Mouse (Mus musculus) forebrain, embryonic 15.5 days (tissue): ENCODE measurements at regions not wholly inside any gene's neighbourhood (a gene's known extent, or its start where the extent isn't known, plus 50 kb on each side); places are given as distances from the start of the nearest gene placed in this dataset.
"Not testable (repeated sequence)": the region's sequence is repeated elsewhere in the genome, so short reads cannot be mapped to it uniquely, and the experiment has no call there.

Experiments used
- ATAC-seq: fragments of 200-750 bp; cut with Nextera tagmentation; replicated peaks from 2 replicates; pipeline ENCODE4 v1.8.0; 2017; ENCODE audit warnings: mild to moderate bottlenecking, moderate TSS enrichment, moderate library complexity
- H3K27ac ChIP-seq: fragments of 300-500 bp; sonication (generic); replicated peaks from 2 replicates; pipeline ENCODE4 v1.5.1; 2015; ENCODE audit warnings: mild to moderate bottlenecking, inconsistent platforms
- H3K27me3 ChIP-seq: fragments of 300-500 bp; sonication (generic); 2 replicates; pipeline ENCODE4 v1.6.1; 2015; ENCODE audit warnings: inconsistent platforms
- H3K36me3 ChIP-seq: fragments of 300-500 bp; sonication (generic); 2 replicates; pipeline ENCODE4 v1.6.1; 2015; ENCODE audit warnings: mild to moderate bottlenecking, inconsistent platforms
- H3K4me1 ChIP-seq: fragments of 300-500 bp; sonication (generic); 2 replicates; pipeline ENCODE4 v1.6.1; 2015; ENCODE audit warnings: inconsistent platforms
- H3K4me2 ChIP-seq: fragments of 300-500 bp; sonication (generic); replicated peaks from 2 replicates; pipeline ENCODE4 v1.6.1; 2015; ENCODE audit warnings: mild to moderate bottlenecking, inconsistent platforms
- H3K4me3 ChIP-seq: fragments of 300-500 bp; sonication (generic); 2 replicates; pipeline ENCODE4 v1.5.1; 2015; ENCODE audit warnings: mild to moderate bottlenecking, inconsistent platforms
- H3K9ac ChIP-seq: fragments of 300-500 bp; sonication (generic); replicated peaks from 2 replicates; pipeline ENCODE4 v1.6.1; 2015; ENCODE audit warnings: mild to moderate bottlenecking, inconsistent platforms
- H3K9me3 ChIP-seq: fragments of 300-500 bp; sonication (generic); 2 replicates; pipeline ENCODE4 v1.6.1; 2016; ENCODE audit warnings: inconsistent platforms
- WGBS: fragments of 180-500 bp; shearing (Covaris S2); methylation state at CpG from one replicate; pipeline ENCODE4 v1.1.7; 2015; ENCODE audit warnings: mixed read lengths; 5-methylcytosine and 5-hydroxymethylcytosine counted together

GRCm38 (mm10) chr4:153805727-153806126 is 151.3 kb upstream of the A430005L14Rik start:
- Histone ChIP-seq H3K27ac (peak overlapping the region; percentile 84), H3K36me3 (no peaks in the 10 kb centered on the region), H3K9ac (no peak overlapping the region), H3K4me3 (no peak overlapping the region), H3K9me3 (no peaks in the 10 kb centered on the region), H3K4me2 (no peak overlapping the region), H3K27me3 (no peaks in the 10 kb centered on the region), H3K4me1 (peaks cover 21% of the 10 kb centered on the region)
- no peak for ATAC-seq
- WGBS: 34% methylated on average over 4 of the region's 4 CpGs

DNA sequence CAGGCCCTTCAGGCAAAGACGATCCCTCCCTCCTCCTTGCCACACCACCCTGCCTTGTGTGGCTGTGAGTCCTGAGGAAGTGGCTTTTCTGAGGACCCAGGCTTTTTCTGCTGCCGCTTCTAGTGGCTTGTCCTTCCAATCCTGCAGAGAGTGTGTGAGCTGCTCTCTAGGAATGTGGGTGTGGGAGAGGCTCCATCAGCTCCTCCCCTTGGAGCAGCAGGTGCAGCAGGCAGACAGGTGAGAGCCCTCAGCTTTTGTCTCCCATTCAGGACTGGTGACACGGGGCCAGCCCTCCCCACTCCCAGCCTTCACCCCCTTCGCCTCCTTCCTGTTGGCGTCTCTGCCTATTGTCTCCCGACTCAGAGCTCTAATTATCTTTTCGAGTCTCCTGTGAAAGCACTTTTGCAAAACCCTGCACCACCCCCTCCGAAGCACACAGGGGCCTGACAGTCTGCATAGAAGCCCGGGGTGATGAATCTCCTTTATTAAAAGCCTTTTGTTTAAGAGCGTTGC is 150.8 kb upstream of the A430005L14Rik start:
- Histone ChIP-seq H3K9ac (peak overlapping the region; percentile 24; the same call in 1 of the 2 replicates), H3K27me3 (no peaks in the 10 kb centered on the region), H3K36me3 (no peaks in the 10 kb centered on the region), H3K4me1 (peaks cover 21% of the 10 kb centered on the region), H3K4me2 (peak overlapping the region; percentile 36), H3K9me3 (no peaks in the 10 kb centered on the region), H3K4me3 (peak overlapping the region; percentile 12), H3K27ac (peak overlapping the region; percentile 84)
- WGBS: under 1% methylated on average over 10 of the region's 10 CpGs
- peak; percentile 81 for ATAC-seq

- Histone ChIP-seq H3K27me3 (no peaks in the 10 kb centered on the region), H3K36me3 (no peaks in the 10 kb centered on the region), H3K27ac (peak overlapping the region; percentile 84), H3K4me2 (peak overlapping the region; percentile 36), H3K9me3 (no peaks in the 10 kb centered on the region), H3K4me3 (no peak overlapping the region), H3K9ac (peak overlapping the region; percentile 24; the same call in 1 of the 2 replicates), H3K4me1 (peaks cover 21% of the 10 kb centered on the region)
- ATAC-seq: peak; percentile 53
- WGBS: 8% methylated on average over 10 of the region's 10 CpGs
Observed at GRCm38 (mm10) chr4:153806820-153807436, 150.1 kb upstream of the A430005L14Rik start.

DNA sequence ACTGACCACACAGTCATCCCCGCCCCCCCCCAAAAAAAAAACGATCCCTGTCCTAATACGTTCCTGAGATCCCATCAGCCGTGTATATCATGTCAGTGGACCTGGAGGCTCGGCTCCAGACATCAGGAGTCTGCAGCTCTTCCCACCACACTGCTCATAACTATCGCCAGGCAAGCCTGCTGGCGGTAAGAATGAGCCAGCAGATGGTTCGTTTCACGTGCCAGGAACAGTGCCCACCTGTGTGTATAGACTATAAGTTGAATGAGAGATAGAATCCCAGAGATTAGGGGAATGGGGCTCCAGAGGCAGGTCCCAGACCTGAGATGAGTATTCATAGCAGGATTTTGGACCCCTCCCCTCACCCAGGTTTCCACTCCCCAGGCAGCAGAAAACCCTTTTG is 144.2 kb upstream of the A430005L14Rik start:
- H3K4me1 ChIP-seq: peaks cover 2% of the 10 kb centered on the region; the same call in 1 of the 2 replicates
- no peak overlapping the region for H3K4me3 ChIP-seq
- H3K36me3 ChIP-seq: no peaks in the 10 kb centered on the region
- H3K27me3 ChIP-seq: no peaks in the 10 kb centered on the region
- WGBS: 82% methylated on average over 9 of the region's 9 CpGs
- no peak overlapping the region for H3K4me2 ChIP-seq
- ATAC-seq: no peak
- no peaks in the 10 kb centered on the region for H3K9me3 ChIP-seq
- H3K27ac ChIP-seq: no peak overlapping the region
- no peak overlapping the region for H3K9ac ChIP-seq

GRCm38 (mm10) chr4:153827914-153828313 is 129.1 kb upstream of the A430005L14Rik start:
- Histone ChIP-seq H3K4me3 (no peak overlapping the region), H3K9me3 (no peaks in the 10 kb centered on the region), H3K36me3 (no peaks in the 10 kb centered on the region), H3K4me1 (no peaks in the 10 kb centered on the region), H3K27ac (no peak overlapping the region), H3K27me3 (no peaks in the 10 kb centered on the region), H3K4me2 (no peak overlapping the region), H3K9ac (no peak overlapping the region)
- ATAC-seq: no peak
- 36% methylated on average over 9 of the region's 9 CpGs for WGBS

DNA sequence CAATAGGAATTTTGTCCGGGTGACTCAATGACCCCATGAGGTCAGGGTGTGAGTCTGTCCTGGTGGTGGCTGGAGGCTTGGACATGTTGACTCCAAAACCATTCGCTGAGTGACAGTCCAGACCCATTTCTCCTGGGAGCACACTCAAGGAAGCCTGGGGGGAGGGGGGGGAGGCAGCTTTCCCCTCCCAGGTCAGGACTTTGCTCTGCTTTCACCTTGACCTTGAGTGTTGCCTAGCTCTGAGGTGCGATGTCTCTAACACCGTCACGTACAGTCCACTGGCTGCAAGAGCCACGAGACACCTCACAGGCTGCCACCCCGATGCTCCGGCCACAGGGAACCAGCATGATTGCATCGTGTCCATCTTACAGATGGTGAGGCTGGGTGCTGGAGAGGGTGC is 127.3 kb upstream of the A430005L14Rik start:
- Histone ChIP-seq H3K36me3 (no peaks in the 10 kb centered on the region), H3K27me3 (no peaks in the 10 kb centered on the region), H3K4me2 (no peak overlapping the region), H3K4me3 (no peak overlapping the region), H3K9me3 (no peaks in the 10 kb centered on the region), H3K27ac (no peak overlapping the region), H3K9ac (no peak overlapping the region), H3K4me1 (no peaks in the 10 kb centered on the region)
- no peak for ATAC-seq
- 92% methylated on average over 9 of the region's 9 CpGs for WGBS

DNA sequence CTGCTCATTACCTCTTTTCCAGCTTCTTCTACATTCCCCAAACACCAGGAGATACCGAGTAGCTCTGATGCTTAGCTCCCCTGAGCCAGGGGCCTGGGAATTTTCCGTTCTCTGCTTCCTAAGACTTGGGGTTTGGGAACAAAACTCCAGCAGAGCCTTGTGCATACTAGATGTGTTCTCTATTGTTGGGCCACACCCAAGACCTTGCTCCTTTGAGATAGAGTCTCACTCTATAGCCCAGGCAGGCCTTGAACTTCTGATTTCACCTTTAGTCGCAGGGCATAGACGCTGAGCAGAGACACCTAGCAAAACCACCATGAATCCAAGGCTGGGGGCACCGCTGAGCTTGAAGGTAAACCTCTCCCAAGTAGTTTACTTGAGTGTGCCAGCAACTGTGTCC is 126.5 kb upstream of the A430005L14Rik start:
- Histone ChIP-seq H3K9ac (no peak overlapping the region), H3K4me2 (no peak overlapping the region), H3K27ac (no peak overlapping the region), H3K27me3 (no peaks in the 10 kb centered on the region), H3K4me1 (no peaks in the 10 kb centered on the region), H3K4me3 (no peak overlapping the region), H3K36me3 (no peaks in the 10 kb centered on the region), H3K9me3 (no peaks in the 10 kb centered on the region)
- WGBS: 89% methylated on average over 5 of the region's 5 CpGs
- no peak for ATAC-seq

DNA sequence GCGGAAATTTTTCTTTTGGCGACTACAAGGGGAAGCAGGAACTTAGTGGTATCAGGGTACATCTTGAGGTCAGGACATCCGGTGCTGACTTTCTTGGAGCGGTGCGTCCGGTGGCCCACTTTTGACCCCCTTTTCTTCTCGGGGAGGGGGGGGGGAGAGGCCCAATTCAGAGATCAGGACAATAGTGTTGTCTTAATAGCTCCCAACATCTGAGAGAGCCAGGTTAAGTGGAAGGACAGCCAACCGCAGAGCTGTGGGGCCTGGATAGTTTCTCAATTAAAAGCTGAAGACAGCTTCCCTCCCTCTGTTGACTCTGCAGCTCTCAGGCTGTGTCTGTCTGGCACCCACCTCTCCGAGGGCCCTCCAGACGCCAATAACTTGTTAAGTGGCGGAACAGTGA is 125.8 kb upstream of the A430005L14Rik start:
- not testable (repeated sequence) for ATAC-seq, H3K36me3 ChIP-seq, H3K9ac ChIP-seq, H3K4me3 ChIP-seq, H3K4me1 ChIP-seq, H3K27me3 ChIP-seq, H3K27ac ChIP-seq, H3K9me3 ChIP-seq, H3K4me2 ChIP-seq
- 85% methylated on average over 11 of the region's 11 CpGs for WGBS

GRCm38 (mm10) chr4:153832151-153832550 is 124.9 kb upstream of the A430005L14Rik start:
- Histone ChIP-seq H3K4me2 (no peak overlapping the region), H3K36me3 (no peaks in the 10 kb centered on the region), H3K27me3 (no peaks in the 10 kb centered on the region), H3K4me1 (no peaks in the 10 kb centered on the region), H3K27ac (no peak overlapping the region), H3K9me3 (no peaks in the 10 kb centered on the region), H3K4me3 (no peak overlapping the region), H3K9ac (no peak overlapping the region)
- no peak for ATAC-seq
- WGBS: 79% methylated on average over 2 of the region's 2 CpGs

GRCm38 (mm10) chr4:153844766-153845165 is 112.3 kb upstream of the A430005L14Rik start:
- Histone ChIP-seq H3K36me3 (no peaks in the 10 kb centered on the region), H3K27ac (no peak overlapping the region), H3K4me2 (no peak overlapping the region), H3K27me3 (no peaks in the 10 kb centered on the region), H3K9ac (no peak overlapping the region), H3K4me1 (peaks cover 8% of the 10 kb centered on the region; the same call in 1 of the 2 replicates), H3K9me3 (no peaks in the 10 kb centered on the region), H3K4me3 (no peak overlapping the region)
- ATAC-seq: no peak
- WGBS: 70% methylated on average over 6 of the region's 6 CpGs

DNA sequence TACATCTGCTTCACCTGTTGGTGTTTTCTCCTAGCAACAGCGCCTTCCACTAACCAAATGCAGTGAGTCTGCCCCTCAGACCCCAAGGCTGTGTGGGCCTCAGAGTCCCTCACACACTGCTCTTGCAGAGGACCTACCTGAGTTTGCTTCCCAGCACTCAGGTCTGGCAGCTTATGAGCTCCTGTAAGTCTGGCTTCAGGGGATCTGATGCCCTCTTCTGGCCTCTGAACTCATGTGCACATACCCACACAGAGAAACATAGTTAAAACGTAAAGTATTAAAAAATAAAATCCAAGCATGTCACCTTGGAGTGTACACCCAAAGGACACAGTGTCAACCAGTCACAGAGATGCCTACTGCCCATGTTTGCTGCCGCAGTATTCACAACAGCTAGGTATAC is 108.8 kb upstream of the A430005L14Rik start:
- Histone ChIP-seq H3K27ac (no peak overlapping the region), H3K9ac (no peak overlapping the region), H3K4me2 (no peak overlapping the region), H3K9me3 (no peaks in the 10 kb centered on the region), H3K4me1 (peaks cover 14% of the 10 kb centered on the region; the same call in 1 of the 2 replicates), H3K36me3 (no peaks in the 10 kb centered on the region), H3K27me3 (no peaks in the 10 kb centered on the region), H3K4me3 (no peak overlapping the region)
- ATAC-seq: no peak
- 69% methylated on average over 3 of the region's 3 CpGs for WGBS

- 10% methylated on average over 11 of the region's 11 CpGs for WGBS
- H3K4me3 ChIP-seq: no peak overlapping the region
- peaks cover 25% of the 10 kb centered on the region for H3K4me1 ChIP-seq
- H3K4me2 ChIP-seq: no peak overlapping the region
- H3K9me3 ChIP-seq: no peaks in the 10 kb centered on the region
- H3K9ac ChIP-seq: no peak overlapping the region
- H3K27ac ChIP-seq: no peak overlapping the region
- no peaks in the 10 kb centered on the region for H3K36me3 ChIP-seq
- no peak; the same call in 1 of the 2 replicates for ATAC-seq
- H3K27me3 ChIP-seq: no peaks in the 10 kb centered on the region
Observed at GRCm38 (mm10) chr4:153850186-153850585, 106.9 kb upstream of the A430005L14Rik start.
